Mouse (Mus musculus) activated CD4-positive, CD25-positive, alpha-beta regulatory T cell, adult 4 months (primary cell): Measurements from ENCODE around the gene Pglyrp4. TPM values are rescaled to one million over a fixed set of nuclear protein-coding genes. Genes with fewer than 3 reads are reported as not detected.
A peak's percentile ranks its signal among the peaks of the same experiment; 100 is the strongest.
"Not testable (repeated sequence)": the region's sequence is repeated elsewhere in the genome, so short reads cannot be mapped to it uniquely, and the experiment has no call there.

ENCODE experiments used
- ATAC-seq: one replicate; pipeline ENCODE4 v1.8.0; 2017
- polyA plus RNA-seq, 2 experiments: library from polyadenylated mRNA; unstranded; fragments of 100-300 nt; shearing (Covaris generic); gene quantifications; one replicate each; pipeline ENCODE4 v1.2.1; 2017

Gene Pglyrp4
- not detected for polyA plus RNA-seq

DNA sequence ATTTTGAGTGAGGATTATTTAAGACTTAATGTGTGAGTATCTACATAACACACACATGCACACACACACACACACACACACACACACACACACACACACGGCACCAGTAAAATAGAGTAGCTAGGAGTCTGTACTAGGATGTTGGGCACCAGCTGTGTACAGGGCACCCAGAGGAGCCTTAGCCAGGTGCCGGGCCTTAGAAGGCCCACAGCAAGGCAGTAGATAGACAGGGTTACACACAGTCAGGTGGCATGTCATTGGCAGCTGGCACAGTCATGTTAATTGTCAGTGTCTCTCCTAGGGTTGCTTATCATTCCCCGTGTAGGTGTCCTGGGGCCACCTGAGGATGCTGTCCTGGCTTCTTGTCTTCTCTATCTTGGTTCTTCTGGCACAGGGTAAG is at the start of gene Pglyrp4:
Pglyrp4 (plus strand) TSS at position 301 of the 400 bp plus-strand sequence.
- ATAC-seq, result no peak

DNA sequence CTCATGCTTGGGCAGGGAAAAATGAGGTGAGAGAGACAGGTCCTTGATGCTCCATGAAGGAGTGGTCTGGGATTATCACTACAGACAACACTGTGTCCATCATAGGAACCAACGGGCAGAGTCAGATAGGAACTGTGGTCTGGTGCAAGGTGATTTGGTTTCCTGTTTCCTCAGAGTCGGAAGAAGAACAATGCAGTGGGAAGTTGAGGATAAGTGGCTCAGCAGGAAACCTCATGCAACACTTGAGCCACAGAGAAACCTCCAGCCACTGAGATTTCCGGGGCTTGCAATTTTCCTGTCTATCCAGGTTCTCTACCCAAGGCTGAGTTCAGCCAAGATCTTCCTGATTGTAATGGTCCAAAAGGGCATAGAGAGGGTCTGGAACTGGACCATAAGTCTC is 48.0 kb upstream of the Pglyrp4 start:
- ATAC-seq, result no peak

DNA sequence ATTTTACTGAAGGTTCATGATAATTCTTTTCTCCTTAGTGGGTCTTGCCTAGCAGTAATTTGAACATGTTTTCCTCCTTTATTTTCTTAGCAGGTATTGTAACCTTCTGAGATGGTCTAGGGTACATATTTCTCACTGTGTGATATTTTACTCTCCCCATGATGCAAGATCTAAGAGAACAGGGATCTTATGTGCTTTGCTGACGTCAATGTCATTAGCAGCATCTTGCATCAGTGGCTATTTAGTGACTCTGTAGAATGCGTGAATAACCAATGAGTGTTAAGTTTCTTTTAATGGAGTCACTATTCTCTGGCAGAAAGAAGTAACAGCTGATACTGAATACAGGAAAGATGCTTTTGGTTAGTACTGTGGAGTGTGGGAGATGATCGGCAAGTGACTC is 42.8 kb upstream of the Pglyrp4 start:
- ATAC-seq, result no peak

DNA sequence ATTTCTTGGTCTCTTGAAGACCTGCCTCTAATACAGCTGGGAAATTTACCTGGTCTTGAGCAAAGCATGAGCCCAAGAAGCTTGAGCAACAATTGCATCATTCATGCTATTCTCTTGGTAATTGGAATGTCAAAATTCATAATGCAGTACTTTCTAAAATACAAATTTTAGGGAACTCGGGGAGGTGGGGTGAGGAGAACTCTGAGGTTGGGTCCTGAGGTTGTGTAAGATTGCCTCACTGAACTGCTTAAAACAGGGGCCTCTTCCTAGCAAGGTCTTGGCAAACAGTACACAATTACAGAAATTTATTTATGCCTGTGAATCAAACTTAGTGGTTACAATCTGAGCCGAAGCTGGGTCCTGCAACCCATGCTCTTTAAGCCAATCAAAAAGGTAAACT is 39.9 kb upstream of the Pglyrp4 start:
- ATAC-seq, result no peak

DNA sequence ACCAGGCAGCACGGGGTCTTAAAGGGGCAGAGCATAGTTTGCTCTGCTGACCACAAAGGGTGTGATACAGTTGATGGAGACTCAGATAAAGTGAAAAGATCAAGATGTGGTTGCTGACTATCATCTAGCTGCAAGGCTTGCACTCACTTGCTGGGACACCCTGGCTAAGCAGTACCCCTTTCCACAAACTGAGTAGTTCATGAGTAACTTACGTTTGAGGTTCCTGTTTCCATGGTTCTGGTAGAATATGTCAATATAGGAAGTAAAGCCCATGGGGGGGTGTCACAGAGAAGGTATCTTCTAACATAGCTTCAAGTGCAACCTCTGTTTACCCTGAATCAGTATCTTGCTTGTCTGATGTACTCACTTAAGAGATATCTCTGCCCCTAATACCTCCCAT is 33.2 kb upstream of the Pglyrp4 start:
- no peak for ATAC-seq

DNA sequence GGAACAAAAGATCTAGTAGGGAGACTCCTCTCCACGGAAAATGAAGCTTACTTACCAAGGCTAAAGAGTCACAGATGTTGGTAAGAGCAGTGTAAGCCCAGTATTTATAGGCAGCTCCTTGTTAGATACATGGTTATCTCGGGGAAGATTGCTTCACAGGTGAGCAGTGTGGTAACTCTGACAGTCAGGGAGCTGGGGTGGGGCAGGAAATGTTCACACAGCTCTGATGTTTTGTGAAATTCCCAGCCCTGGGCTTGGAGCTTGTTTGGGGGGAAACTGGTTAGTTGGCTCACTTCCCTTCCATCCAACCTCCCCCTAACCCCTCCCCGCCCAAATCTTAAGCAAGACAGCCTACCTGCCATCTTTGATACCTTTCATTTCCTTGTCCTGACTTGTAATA is 31.1 kb upstream of the Pglyrp4 start, which contains the start of gene S100a9:
S100a9 (minus strand) TSS at position 109 of the 400 bp plus-strand sequence.
- no peak for ATAC-seq

DNA sequence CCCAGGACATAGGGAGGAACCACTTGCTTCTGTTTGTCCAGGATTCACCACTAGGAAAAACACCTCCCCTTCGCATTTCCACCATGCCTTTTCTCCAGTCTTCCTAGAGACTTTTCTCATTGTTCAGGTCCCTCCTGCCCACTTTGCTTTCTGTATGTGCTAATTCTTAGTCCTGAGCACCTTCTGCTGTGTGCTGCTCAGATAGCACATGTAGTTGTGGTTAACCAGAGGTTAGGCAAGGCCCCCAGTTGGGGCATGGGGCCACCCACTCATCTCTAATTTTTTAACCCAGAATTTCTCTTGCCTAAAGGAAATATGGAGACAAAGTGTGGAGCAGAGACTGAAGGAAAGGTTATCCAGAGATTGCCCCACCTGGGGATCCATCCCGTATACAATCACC is 24.5 kb upstream of the Pglyrp4 start:
- ATAC-seq, result no peak

DNA sequence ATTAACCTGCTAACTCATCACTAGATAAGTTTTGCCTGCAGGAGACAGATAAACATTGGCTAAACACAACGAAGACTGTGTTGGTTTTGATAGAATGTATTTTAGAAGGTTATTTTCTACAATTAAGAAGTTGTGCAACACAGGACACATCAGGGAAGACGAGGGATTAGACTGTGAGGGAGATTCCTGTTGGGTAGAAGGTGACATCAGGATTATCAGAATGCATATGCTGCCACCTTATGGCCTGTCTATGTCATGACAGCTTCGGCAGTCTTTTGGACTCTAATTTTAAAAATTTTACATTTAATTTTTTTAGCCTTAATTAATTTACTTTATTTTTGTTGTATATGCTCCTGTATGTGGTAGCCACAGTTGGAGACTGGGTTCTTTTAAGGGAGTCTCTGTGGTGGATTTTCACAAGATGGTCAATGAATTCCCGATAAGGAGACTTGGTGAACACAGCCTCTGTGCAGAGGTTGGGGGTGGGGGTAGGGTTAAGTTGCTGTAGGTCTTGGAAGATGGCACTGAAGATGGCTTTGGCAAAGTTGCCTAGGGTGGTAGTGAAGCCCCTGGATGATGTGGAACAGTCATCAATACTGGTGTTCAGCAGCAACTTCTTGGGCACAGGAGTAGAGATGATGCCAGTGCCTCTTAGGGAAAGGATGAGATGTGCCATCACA is 18.0 kb upstream of the Pglyrp4 start:
- peak; percentile 40 for ATAC-seq

DNA sequence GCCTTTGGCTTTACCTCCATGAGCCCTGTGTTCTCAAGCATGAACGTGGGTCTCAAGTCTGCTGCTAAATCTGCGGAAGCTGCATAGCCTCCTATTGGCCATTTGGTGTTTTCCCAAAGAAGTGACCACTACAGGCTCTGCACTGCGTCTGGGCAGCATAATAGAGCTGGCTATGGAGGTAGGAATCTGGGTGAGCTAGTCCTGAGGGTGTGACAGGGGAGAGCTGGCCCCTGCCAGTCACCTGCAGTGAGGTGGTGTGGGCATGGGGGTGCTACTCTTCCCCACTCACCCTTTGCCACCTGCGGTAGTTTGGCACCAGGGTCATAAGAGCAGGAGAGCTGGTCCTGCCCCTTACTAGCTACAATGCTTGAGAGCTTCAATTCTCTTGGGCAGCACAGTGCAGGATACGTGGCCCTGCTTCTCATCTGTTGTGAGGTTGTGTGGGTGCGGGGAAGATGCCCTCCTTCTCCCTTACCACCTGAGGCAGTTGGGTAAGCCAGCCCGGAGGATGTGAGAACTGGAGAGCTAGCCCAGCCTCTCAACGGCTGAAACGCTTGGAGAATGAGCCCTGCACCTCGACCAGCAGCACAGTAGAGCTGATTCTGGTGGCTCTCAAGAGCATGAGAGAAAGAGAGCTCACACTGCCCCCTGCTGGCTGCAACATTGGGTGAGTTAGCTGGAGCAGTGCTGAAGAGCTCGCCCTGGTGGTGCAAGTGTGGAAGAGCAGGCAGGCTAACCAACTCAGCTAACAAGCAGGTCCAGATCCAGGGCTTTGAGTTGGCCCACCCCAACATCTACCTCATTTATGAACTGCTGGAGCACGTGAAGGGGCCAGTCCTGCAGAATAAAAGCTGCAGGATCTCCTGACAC is 16.9 kb upstream of the Pglyrp4 start:
- peak; percentile 86 for ATAC-seq

DNA sequence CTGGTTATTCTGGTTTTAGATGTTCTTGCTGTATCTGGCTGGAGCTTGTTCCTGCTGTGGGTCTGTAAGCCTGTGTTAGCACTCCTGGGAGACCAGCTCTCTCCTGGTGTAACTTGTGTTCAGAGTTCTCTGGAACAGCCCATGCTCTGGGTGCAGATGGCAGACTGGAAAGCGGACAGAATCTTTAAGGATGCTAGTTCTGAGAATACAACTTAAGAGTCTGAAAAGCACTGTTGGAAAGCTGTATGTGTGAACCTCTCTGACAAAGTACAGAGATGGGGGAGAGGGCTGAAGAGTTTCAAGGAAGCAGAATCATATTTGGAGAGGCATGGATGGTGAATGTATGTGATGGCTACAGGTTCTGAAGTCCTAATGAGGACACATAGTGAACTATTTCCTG is 23.0 kb downstream of the Pglyrp4 start:
- ATAC-seq, result no peak

DNA sequence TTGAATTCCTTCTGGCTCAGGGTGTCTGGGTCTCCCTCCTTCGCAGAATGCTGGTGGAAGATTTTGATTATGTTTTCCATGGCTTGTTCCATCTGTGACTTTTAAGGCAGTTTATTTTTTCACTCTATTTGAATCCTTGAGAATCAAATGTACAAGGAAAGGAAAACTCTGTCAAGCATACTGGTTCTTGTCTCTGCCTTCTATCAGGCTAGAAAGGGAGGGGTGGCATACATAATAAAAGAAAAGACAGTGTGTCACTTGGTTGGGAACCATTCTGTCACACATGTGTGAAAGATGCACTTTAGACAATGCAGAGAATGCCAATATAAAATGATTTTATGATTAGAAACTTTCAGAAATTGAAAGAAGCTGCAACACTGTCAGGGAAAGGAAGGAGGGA is 51.1 kb downstream of the Pglyrp4 start, which contains the start of gene Gm5849:
Gm5849 (minus strand) TSS at position 101 of the 400 bp plus-strand sequence.
- not testable (repeated sequence) for ATAC-seq

Other genes starting within 250 kb of the Pglyrp4 start
- gene Snapin, start 235.9 kb upstream of the Pglyrp4 start, polyA plus RNA-seq, result 10 to 100 TPM; 48.3 to 56.3 TPM
- gene Chtop, start 217.4 kb upstream of the Pglyrp4 start, polyA plus RNA-seq, result 10 to 100 TPM; 43.5 to 67.8 TPM
- gene S100a1, start 212.5 kb upstream of the Pglyrp4 start, polyA plus RNA-seq, result 1 to 10 TPM; 5.6 to 6.6 TPM
- 100 to 1,000 TPM; 235 to 298 TPM for gene S100a13, start 212.5 kb upstream of the Pglyrp4 start, polyA plus RNA-seq
- under 1 TPM in 1 of 2 experiments, not detected in 1; 0.47 TPM for gene S100a14, start 200.1 kb upstream of the Pglyrp4 start, polyA plus RNA-seq
- not detected for gene S100a16, start 189.7 kb upstream of the Pglyrp4 start, polyA plus RNA-seq
- 1 to 10 TPM; 2.6 to 3.2 TPM for gene S100a3, start 166.3 kb upstream of the Pglyrp4 start, polyA plus RNA-seq
- not detected for gene S100a2, start 136.7 kb upstream of the Pglyrp4 start, polyA plus RNA-seq
- not detected for gene Gm42674, start 125.0 kb upstream of the Pglyrp4 start, polyA plus RNA-seq
- gene S100a4, start 123.1 kb upstream of the Pglyrp4 start, polyA plus RNA-seq, result 100 to 1,000 TPM; 152 to 248 TPM
- gene S100a5, start 118.4 kb upstream of the Pglyrp4 start, polyA plus RNA-seq, result not detected
- 100 to 1,000 TPM; 548 to 785 TPM for gene S100a6, start 114.0 kb upstream of the Pglyrp4 start, polyA plus RNA-seq
- gene S100a7a, start 72.9 kb upstream of the Pglyrp4 start, polyA plus RNA-seq, result not detected
- gene S100a8, start 57.9 kb upstream of the Pglyrp4 start, polyA plus RNA-seq, result 1 to 10 TPM in 1 of 2 experiments, not detected in 1; 1.8 TPM
- gene S100a9, start 31.2 kb upstream of the Pglyrp4 start, polyA plus RNA-seq, result 1 to 10 TPM in 1 of 2 experiments, not detected in 1; 1.3 TPM
- gene Gm5849, start 51.0 kb downstream of the Pglyrp4 start, polyA plus RNA-seq, result not detected